In the genomic region with DNA sequence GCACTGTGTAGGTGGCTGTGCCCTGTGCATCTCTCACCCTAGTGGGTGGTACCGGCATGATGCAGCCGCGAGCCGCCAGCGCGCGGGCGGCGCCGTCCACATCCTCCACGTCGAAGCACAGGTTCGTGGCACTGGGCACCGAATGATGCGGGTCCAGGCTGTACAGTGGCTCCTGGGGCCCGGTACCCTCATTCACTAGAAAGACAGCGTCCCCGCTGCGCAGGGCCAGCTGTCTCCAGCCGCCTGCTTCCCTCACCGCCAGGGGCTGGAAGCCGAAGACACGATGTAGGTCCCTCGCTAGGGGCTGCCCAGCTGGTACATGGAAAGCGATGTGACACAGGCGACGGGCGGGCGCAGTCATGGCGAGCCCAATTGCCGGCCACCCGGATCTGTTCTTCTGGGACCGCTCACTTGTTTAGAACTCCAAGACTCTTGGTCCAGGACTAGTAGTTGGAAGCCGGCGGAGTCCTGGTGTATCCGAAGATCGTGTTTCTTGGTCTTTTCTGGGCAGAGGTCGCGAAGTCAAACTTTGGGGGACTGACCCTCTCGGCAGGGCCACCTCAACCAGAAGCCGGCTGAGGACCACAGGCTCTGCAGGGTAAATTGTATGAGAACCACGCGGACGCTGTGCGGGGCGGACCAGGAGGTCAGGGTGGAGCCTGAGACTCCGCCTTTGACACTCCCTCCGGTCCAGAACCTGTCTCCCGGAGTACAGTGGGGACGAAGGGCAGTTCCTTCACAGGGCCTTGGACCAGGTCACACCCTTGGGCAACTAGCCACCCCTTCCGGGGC, we compare ENCODE assay signal across 8 mouse cellular contexts. TPM values are rescaled to one million over a fixed set of nuclear protein-coding genes. Genes with fewer than 3 reads are reported as not detected.
DNase-seq lines count a peak whose midpoint lies in the region; ATAC-seq and TF ChIP-seq lines count a peak whose summit lies in the region.

No protein-coding gene starts in this region.

- H3K4me1 ChIP-seq in CH12.LX (ENCODE audit: control insufficient read depth in 1 of 2, insufficient read depth in 2 of 2), result peaks cover 4 to 18% of the 10 kb centered on the region in 2 experiments
- H3K4me1 ChIP-seq in heart, postnatal 0 days (ENCODE audit: control insufficient read depth, insufficient read depth), result peaks cover 14% of the 10 kb centered on the region; the same call in 1 of the 2 replicates
- H3K4me1 ChIP-seq in lung, postnatal 0 days (ENCODE audit: insufficient read depth, low read depth, low read length), result peaks cover 17% of the 10 kb centered on the region; the same call in 1 of the 2 replicates

- DNase-seq in CH12.LX (ENCODE audit: extremely low read depth), result peak; percentile 33
- peak; percentile 78 for DNase-seq in brain, adult 2 months (ENCODE audit: low read depth, low spot score)
- DNase-seq in heart, postnatal 0 days (ENCODE audit: low spot score), result peak; percentile 79
- DNase-seq in kidney, postnatal 14 days, result peak; percentile 90
- peak; percentile 86 for DNase-seq in lung, postnatal 0 days (ENCODE audit: low spot score)
- DNase-seq in thymus, postnatal 0 days (ENCODE audit: low spot score), result peak; percentile 33

- no peak for TF ChIP-seq RAD21 in CH12.LX (IDR thresholded peaks at IDR 0.05; ENCODE audit: low read depth, low read length)

- H3K27ac ChIP-seq in CH12.LX (ENCODE audit: insufficient read depth, low read depth), result no peak overlapping the region
- H3K27ac ChIP-seq in heart, postnatal 0 days (ENCODE audit: low read depth), result peak overlapping the region; percentile 30; the same call in 1 of the 2 replicates
- H3K27ac ChIP-seq in lung, postnatal 0 days (ENCODE audit: low read length), result no peak overlapping the region

- dilution Hi-C loops in CH12.LX (cut with MboI; ENCODE audit: extremely low pct_ligation_motif_present, extremely low pct_unique_long_range_greater_than_20kb, low sequenced_read_pairs), result no loop called here

- no peak for TF ChIP-seq CTCF in CH12.LX (conservative IDR thresholded peaks at IDR 0.05 in 1 of 2, IDR thresholded peaks at IDR 0.05 in 1 of 2; ENCODE audit: low read depth in 2 of 2, low read length in 2 of 2)
- TF ChIP-seq CTCF in heart, postnatal 0 days (IDR thresholded peaks at IDR 0.05; ENCODE audit: low read depth), result peak; percentile 27
- TF ChIP-seq CTCF in lung, postnatal 0 days (IDR thresholded peaks at IDR 0.05), result peak; percentile 65

- under 1% methylated on average over 51 of the region's 51 CpGs for WGBS in heart, postnatal 0 days
- WGBS in lung, postnatal 0 days, result under 1% methylated on average over 49 of the region's 51 CpGs

- H3K4me3 ChIP-seq in CH12.LX (replicated peaks in 1 of 3; ENCODE audit: low read depth in 2 of 3, low read length in 2 of 3, poor library complexity in 1 of 3), result peak overlapping the region in 2 of 3 experiments; percentile 23 to 39
- H3K4me3 ChIP-seq in heart, postnatal 0 days (ENCODE audit: low read depth, low read length), result peak overlapping the region; percentile 59
- H3K4me3 ChIP-seq in lung, postnatal 0 days (ENCODE audit: low read depth, low read length), result peak overlapping the region; percentile 46

- no peaks in the 10 kb centered on the region for H3K27me3 ChIP-seq in CH12.LX (replicated peaks)
- H3K27me3 ChIP-seq in heart, postnatal 0 days (ENCODE audit: control insufficient read depth, insufficient read depth, low read length), result peaks cover 13% of the 10 kb centered on the region
- H3K27me3 ChIP-seq in lung, postnatal 0 days (replicated peaks; ENCODE audit: insufficient read depth, low read length), result peaks cover 11% of the 10 kb centered on the region

- H3K9me3 ChIP-seq in CH12.LX (replicated peaks; ENCODE audit: low read length), result no peaks in the 10 kb centered on the region
- no peaks in the 10 kb centered on the region for H3K9me3 ChIP-seq in heart, postnatal 0 days (replicated peaks; ENCODE audit: control insufficient read depth, low read length)
- H3K9me3 ChIP-seq in lung, postnatal 0 days (ENCODE audit: low read length), result no peaks in the 10 kb centered on the region

- ATAC-seq in erythroid progenitor cell, adult 5-6 weeks (replicated peaks; ENCODE audit: low FRiP score, poor library complexity, severe bottlenecking), result peak; percentile 86
- ATAC-seq in heart, postnatal 0 days (ENCODE audit: insufficient read depth, low read depth), result peak; percentile 79
- peak; percentile 86 for ATAC-seq in lung, postnatal 0 days
- peak; percentile 44; the same call in 1 of the 2 replicates for ATAC-seq in neutrophil, adult 5-6 weeks (ENCODE audit: extremely low read depth, insufficient number of reproducible peaks, low FRiP score, poor library complexity, severe bottlenecking)

- in situ Hi-C loops in CH12.LX (cut with MboI; ENCODE audit: low pct_ligation_motif_present, low pct_unique_long_range_greater_than_20kb, low sequenced_read_pairs), result loop anchor here (5.0 to 25.0 kb wide), 3 partner anchors 171 to 659 kb away; a partner anchor contains a TSS

- no peak for TF ChIP-seq EP300 in CH12.LX (IDR thresholded peaks at IDR 0.05; ENCODE audit: low read length)
- no peak for TF ChIP-seq EP300 in heart, postnatal 0 days (IDR thresholded peaks at IDR 0.05; ENCODE audit: low read depth)
- TF ChIP-seq EP300 in lung, postnatal 0 days (IDR thresholded peaks at IDR 0.05), result no peak

- H3K4me2 ChIP-seq in CH12.LX (ENCODE audit: insufficient read depth, low read depth, poor library complexity, severe bottlenecking), result peak overlapping the region; percentile 8; the same call in 1 of the 2 replicates
- peak overlapping the region; percentile 92 for H3K4me2 ChIP-seq in heart, postnatal 0 days (ENCODE audit: low read depth, low read length)
- peak overlapping the region; percentile 91 for H3K4me2 ChIP-seq in lung, postnatal 0 days (replicated peaks; ENCODE audit: low read depth, low read length)

- peaks cover 13 to 44% of the 10 kb centered on the region in 2 experiments for H3K36me3 ChIP-seq in CH12.LX (replicated peaks in 1 of 2; ENCODE audit: control insufficient read depth in 1 of 2, insufficient read depth in 1 of 2, low read length in 1 of 2)
- peaks cover 20% of the 10 kb centered on the region; the same call in 1 of the 2 replicates for H3K36me3 ChIP-seq in heart, postnatal 0 days (replicated peaks; ENCODE audit: control insufficient read depth, insufficient read depth, low read length)
- H3K36me3 ChIP-seq in lung, postnatal 0 days (ENCODE audit: insufficient read depth, low read length), result 0 out of 2 replicates have a peak, but pooled peaks cover 4% of the 10 kb centered on the region

- H3K79me2 ChIP-seq in CH12.LX (replicated peaks; ENCODE audit: control insufficient read depth, extremely low read depth, insufficient read depth, poor library complexity, severe bottlenecking), result no peaks in the 10 kb centered on the region

- TF ChIP-seq POLR2A in CH12.LX (IDR thresholded peaks at IDR 0.05; ENCODE audit: low read depth, low read length), result peak; percentile 57

- no peak overlapping the region for H3K9ac ChIP-seq in CH12.LX (ENCODE audit: insufficient read depth, low read depth)
- peak overlapping the region; percentile 54 for H3K9ac ChIP-seq in heart, postnatal 0 days (replicated peaks; ENCODE audit: low read depth, low read length)
- H3K9ac ChIP-seq in lung, postnatal 0 days (replicated peaks; ENCODE audit: low read depth), result 0 out of 2 replicates have a peak overlapping the region, but pooled peaks have one; percentile 3

RNA-seq across cellular contexts. Expression of a gene that starts 0.4 kb away (rescaled TPM):
- 1.2 and 1.6 TPM in 2 replicates for total RNA-seq in CH12.LX (2012; rRNA removed)
- 0.20 and 0.31 TPM in 2 replicates for total RNA-seq in CH12.LX (2014; rRNA removed)
- 0.59 and 0.67 TPM in 2 replicates for polyA plus RNA-seq in CH12.LX (2012; ENCODE audit: insufficient read length, low read depth)
- total RNA-seq in erythroid progenitor cell, adult 5-6 weeks (2015; ENCODE audit: low replicate concordance), result not detected in 2 replicates
- not detected in 2 replicates for total RNA-seq in erythroid progenitor cell, adult 5-6 weeks (2017; ENCODE audit: low replicate concordance)
- total RNA-seq in heart, postnatal 0 days (2014; rRNA removed; ENCODE audit: low replicate concordance), result 2.2 and 3.4 TPM in 2 replicates
- 2.1 and 2.9 TPM in 2 replicates for polyA plus RNA-seq in heart, postnatal 0 days (2015; fragmentation: Nextera tagmentation; extraction: Ambion mirVana)
- 0.10 and 0.25 TPM in 2 replicates for polyA plus RNA-seq in lung, postnatal 0 days (2015; fragmentation: Nextera tagmentation; extraction: Ambion mirVana)
- total RNA-seq in neutrophil, adult 5-6 weeks (2017), result not detected in 2 replicates
- 0.22 and 0.49 TPM in 2 replicates for polyA plus RNA-seq in thymus, postnatal 0 days (2015; fragmentation: Nextera tagmentation; extraction: Ambion mirVana)

RNA-seq across cellular contexts. Expression of a gene that starts 13.6 kb away (rescaled TPM):
- total RNA-seq in CH12.LX (2012; rRNA removed) (11.2 and 12.1 TPM in 2 replicates), CH12.LX (2014; rRNA removed) (12.5 and 15.7 TPM in 2 replicates)
- 10.5 and 13.1 TPM in 2 replicates for polyA plus RNA-seq in CH12.LX (2012; ENCODE audit: insufficient read length, low read depth)
- total RNA-seq in erythroid progenitor cell, adult 5-6 weeks (2015; ENCODE audit: low replicate concordance), result 0.84 and 9.4 TPM in 2 replicates
- 1.2 TPM in 1 of 2 replicates, not detected in the other for total RNA-seq in erythroid progenitor cell, adult 5-6 weeks (2017; ENCODE audit: low replicate concordance)
- total RNA-seq in heart, postnatal 0 days (2014; rRNA removed; ENCODE audit: low replicate concordance), result 2.6 and 6.9 TPM in 2 replicates
- polyA plus RNA-seq in heart, postnatal 0 days (2015; fragmentation: Nextera tagmentation; extraction: Ambion mirVana), result 3.9 and 4.4 TPM in 2 replicates
- 3.1 and 4.4 TPM in 2 replicates for polyA plus RNA-seq in lung, postnatal 0 days (2015; fragmentation: Nextera tagmentation; extraction: Ambion mirVana)
- 8.4 and 9.1 TPM in 2 replicates for total RNA-seq in neutrophil, adult 5-6 weeks (2017)
- 18.8 and 22.9 TPM in 2 replicates for polyA plus RNA-seq in thymus, postnatal 0 days (2015; fragmentation: Nextera tagmentation; extraction: Ambion mirVana)

RNA-seq across cellular contexts. Expression of a gene that starts 13.7 kb away (rescaled TPM):
- total RNA-seq in CH12.LX (2012; rRNA removed), result 31.3 and 39.0 TPM in 2 replicates
- total RNA-seq in CH12.LX (2014; rRNA removed), result 45.2 and 47.8 TPM in 2 replicates
- 37.0 and 40.3 TPM in 2 replicates for polyA plus RNA-seq in CH12.LX (2012; ENCODE audit: insufficient read length, low read depth)
- total RNA-seq in erythroid progenitor cell, adult 5-6 weeks (2015; ENCODE audit: low replicate concordance), result 4.6 and 6.8 TPM in 2 replicates
- total RNA-seq in erythroid progenitor cell, adult 5-6 weeks (2017; ENCODE audit: low replicate concordance), result 4.1 and 27.0 TPM in 2 replicates
- total RNA-seq in heart, postnatal 0 days (2014; rRNA removed; ENCODE audit: low replicate concordance), result 20.3 and 46.9 TPM in 2 replicates
- polyA plus RNA-seq in heart, postnatal 0 days (2015; fragmentation: Nextera tagmentation; extraction: Ambion mirVana), result 17.3 and 17.5 TPM in 2 replicates
- polyA plus RNA-seq in lung, postnatal 0 days (2015; fragmentation: Nextera tagmentation; extraction: Ambion mirVana), result 19.6 and 20.7 TPM in 2 replicates
- 43.6 and 47.6 TPM in 2 replicates for total RNA-seq in neutrophil, adult 5-6 weeks (2017)
- 39.2 and 39.6 TPM in 2 replicates for polyA plus RNA-seq in thymus, postnatal 0 days (2015; fragmentation: Nextera tagmentation; extraction: Ambion mirVana)

RNA-seq across cellular contexts. Expression of a gene that starts 56.1 kb away (rescaled TPM):
- total RNA-seq in CH12.LX (2012; rRNA removed) (0.92 and 1.1 TPM in 2 replicates), CH12.LX (2014; rRNA removed) (1.0 and 1.2 TPM in 2 replicates)
- polyA plus RNA-seq in CH12.LX (2012; ENCODE audit: insufficient read length, low read depth), result 0.98 and 1.2 TPM in 2 replicates
- not detected in 2 replicates for total RNA-seq in erythroid progenitor cell, adult 5-6 weeks (2015; ENCODE audit: low replicate concordance)
- total RNA-seq in erythroid progenitor cell, adult 5-6 weeks (2017; ENCODE audit: low replicate concordance), result not detected in 2 replicates
- total RNA-seq in heart, postnatal 0 days (2014; rRNA removed; ENCODE audit: low replicate concordance), result 1.4 and 1.5 TPM in 2 replicates
- 0.34 TPM in 2 replicates for polyA plus RNA-seq in heart, postnatal 0 days (2015; fragmentation: Nextera tagmentation; extraction: Ambion mirVana)
- polyA plus RNA-seq in lung, postnatal 0 days (2015; fragmentation: Nextera tagmentation; extraction: Ambion mirVana), result 0.37 and 0.38 TPM in 2 replicates
- total RNA-seq in neutrophil, adult 5-6 weeks (2017), result 0.12 TPM in 1 of 2 replicates, not detected in the other
- polyA plus RNA-seq in thymus, postnatal 0 days (2015; fragmentation: Nextera tagmentation; extraction: Ambion mirVana), result 0.04 and 0.09 TPM in 2 replicates

Comparison
In these comparisons a context has a peak if more than half of its experiments do, and no peak if none do; other contexts are left out.
1. DNase-seq: peak in every context shown above with its lines; median percentile 90 in kidney, postnatal 14 days; 86 in lung, postnatal 0 days; 79 in heart, postnatal 0 days; 78 in brain, adult 2 months; 33 in CH12.LX; 33 in thymus, postnatal 0 days.
2. H3K4me2 ChIP-seq: peak in every context shown above with its lines; median percentile 92 in heart, postnatal 0 days; 91 in lung, postnatal 0 days; 8 in CH12.LX.
3. CTCF ChIP-seq: peak in heart, postnatal 0 days (single experiment) and lung, postnatal 0 days (single experiment); none in CH12.LX (0 of 2).
4. Peak in every context shown above with its lines, with median percentiles within 50 percentile points of each other: H3K4me3 ChIP-seq and ATAC-seq.